Mouse (Mus musculus): ENCODE measurements around the gene Tox3. TPM values are rescaled to one million over a fixed set of nuclear protein-coding genes. Genes with fewer than 3 reads are reported as not detected.

The Tox3 gene
- polyA plus RNA-seq, 1 experiment, result 19.4 TPM

DNA sequence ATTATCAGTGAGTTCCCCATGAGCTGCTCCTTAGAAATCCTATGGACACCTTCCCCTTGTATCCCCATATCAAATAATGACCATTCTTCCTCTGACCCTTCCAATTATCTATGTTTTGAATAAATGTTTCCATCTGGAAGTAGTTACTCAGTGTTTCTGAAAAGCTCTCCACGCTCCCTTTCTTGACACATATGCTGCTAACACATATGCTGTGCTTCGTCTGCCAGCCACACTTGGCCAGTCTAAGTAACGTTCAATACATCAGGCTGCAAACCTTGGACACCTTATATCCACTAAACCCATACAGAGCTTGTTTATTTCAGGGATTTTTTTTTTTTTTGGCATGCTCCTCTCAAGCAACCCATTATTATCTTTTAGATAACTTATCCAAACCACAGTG lies 54.1 kb downstream of the Tox3 start:
- no peaks in the 10 kb centered on the region for H3K27me3 ChIP-seq (ENCODE audit: control insufficient read depth, insufficient read depth, low read length)
- 91% methylated on average over 3 of the region's 3 CpGs for WGBS
- TF ChIP-seq POLR2A (IDR thresholded peaks at IDR 0.05; ENCODE audit: low read depth, low read length) (no peak), CTCF (IDR thresholded peaks at IDR 0.05; ENCODE audit: extremely low read depth, insufficient read length, insufficient replicate concordance, low read depth, low read length) (no peak)
- no peaks in the 10 kb centered on the region for H3K36me3 ChIP-seq (ENCODE audit: control insufficient read depth, insufficient read depth, low read length)
- H3K4me1 ChIP-seq (ENCODE audit: control insufficient read depth, insufficient read depth, insufficient read length, low read length), result peaks cover 3% of the 10 kb centered on the region; the same call in 1 of the 2 replicates
- no peak overlapping the region for H3K4me3 ChIP-seq (ENCODE audit: low read depth, low read length)
- no peak overlapping the region for H3K27ac ChIP-seq (ENCODE audit: insufficient read depth, low read depth, low read length)

DNA sequence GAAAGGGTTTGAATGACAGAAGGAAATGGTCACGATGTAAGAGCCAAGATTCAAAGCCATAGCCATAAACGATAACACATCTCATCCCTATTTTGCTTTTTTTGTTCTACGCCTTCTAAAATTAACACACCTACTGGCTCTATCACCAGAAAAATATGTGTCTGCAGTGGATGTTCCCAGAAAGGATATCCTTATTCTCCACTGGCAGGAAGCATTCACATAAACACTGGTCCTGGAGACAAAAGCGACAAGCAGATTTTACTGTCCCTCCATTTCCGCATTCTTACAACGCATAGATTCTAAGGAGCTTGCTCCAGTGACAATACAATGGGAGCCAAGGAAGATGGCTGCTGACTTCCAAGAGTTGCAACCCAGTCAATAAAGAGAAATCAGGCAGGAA lies 57.3 kb downstream of the Tox3 start:
- 79% methylated on average over 6 of the region's 6 CpGs for WGBS
- Histone ChIP-seq H3K4me1 (ENCODE audit: control insufficient read depth, insufficient read depth, insufficient read length, low read length) (no peaks in the 10 kb centered on the region), H3K36me3 (ENCODE audit: control insufficient read depth, insufficient read depth, low read length) (no peaks in the 10 kb centered on the region), H3K27ac (ENCODE audit: insufficient read depth, low read depth, low read length) (no peak overlapping the region), H3K4me3 (ENCODE audit: low read depth, low read length) (no peak overlapping the region), H3K27me3 (ENCODE audit: control insufficient read depth, insufficient read depth, low read length) (no peaks in the 10 kb centered on the region)
- no peak for TF ChIP-seq POLR2A (IDR thresholded peaks at IDR 0.05; ENCODE audit: low read depth, low read length)
- no peak for TF ChIP-seq CTCF (IDR thresholded peaks at IDR 0.05; ENCODE audit: extremely low read depth, insufficient read length, insufficient replicate concordance, low read depth, low read length)

DNA sequence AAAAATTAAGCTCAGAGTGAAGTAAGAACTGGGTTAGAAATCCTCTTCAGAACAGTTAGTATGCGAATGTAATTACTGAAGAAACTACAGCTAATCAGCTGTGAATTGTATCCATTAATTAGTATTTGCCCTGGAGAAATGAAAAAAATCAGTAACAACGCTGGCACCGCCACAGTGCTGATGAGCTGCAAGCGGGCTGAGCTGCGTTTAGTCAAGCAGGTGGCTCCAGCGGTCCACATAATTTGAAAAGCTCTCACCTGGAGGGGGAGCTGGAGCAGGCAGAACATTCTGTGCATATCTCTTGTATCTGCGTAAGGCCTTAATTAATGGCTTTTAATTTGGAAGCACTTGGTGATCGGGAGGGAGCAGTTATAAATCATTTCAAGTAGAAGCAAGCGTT lies 71.4 kb downstream of the Tox3 start:
- no peaks in the 10 kb centered on the region for H3K27me3 ChIP-seq (ENCODE audit: control insufficient read depth, insufficient read depth, low read length)
- H3K36me3 ChIP-seq (ENCODE audit: control insufficient read depth, insufficient read depth, low read length), result no peaks in the 10 kb centered on the region
- no peak for TF ChIP-seq POLR2A (IDR thresholded peaks at IDR 0.05; ENCODE audit: low read depth, low read length)
- TF ChIP-seq CTCF (IDR thresholded peaks at IDR 0.05; ENCODE audit: extremely low read depth, insufficient read length, insufficient replicate concordance, low read depth, low read length), result no peak
- H3K4me3 ChIP-seq (ENCODE audit: low read depth, low read length), result no peak overlapping the region
- H3K27ac ChIP-seq (ENCODE audit: insufficient read depth, low read depth, low read length), result no peak overlapping the region
- 84% methylated on average over 9 of the region's 9 CpGs for WGBS
- no peaks in the 10 kb centered on the region for H3K4me1 ChIP-seq (ENCODE audit: control insufficient read depth, insufficient read depth, insufficient read length, low read length)

DNA sequence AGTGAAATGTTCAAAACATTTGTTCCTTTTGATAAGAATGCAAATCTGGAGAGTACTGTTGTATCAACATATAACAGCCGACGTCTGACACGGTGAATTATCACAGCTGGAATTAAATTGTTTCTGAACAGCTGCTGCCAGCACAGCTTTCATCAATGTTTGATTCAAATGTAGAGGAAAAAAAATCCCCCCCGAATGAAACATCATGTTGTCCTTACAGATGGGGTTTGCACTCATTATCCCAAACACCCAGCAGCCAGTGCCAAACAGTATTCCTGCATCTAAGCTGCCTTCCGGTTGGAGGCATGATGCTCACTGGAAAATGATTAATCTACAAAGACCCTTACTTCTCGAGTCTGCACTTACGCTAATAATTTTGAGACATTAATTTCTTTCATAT lies 75.0 kb downstream of the Tox3 start:
- H3K27ac ChIP-seq (ENCODE audit: insufficient read depth, low read depth, low read length), result no peak overlapping the region
- no peaks in the 10 kb centered on the region for H3K27me3 ChIP-seq (ENCODE audit: control insufficient read depth, insufficient read depth, low read length)
- no peaks in the 10 kb centered on the region for H3K4me1 ChIP-seq (ENCODE audit: control insufficient read depth, insufficient read depth, insufficient read length, low read length)
- H3K36me3 ChIP-seq (ENCODE audit: control insufficient read depth, insufficient read depth, low read length), result no peaks in the 10 kb centered on the region
- TF ChIP-seq CTCF (IDR thresholded peaks at IDR 0.05; ENCODE audit: extremely low read depth, insufficient read length, insufficient replicate concordance, low read depth, low read length) (no peak), POLR2A (IDR thresholded peaks at IDR 0.05; ENCODE audit: low read depth, low read length) (no peak)
- 75% methylated on average over 7 of the region's 7 CpGs for WGBS
- H3K4me3 ChIP-seq (ENCODE audit: low read depth, low read length), result no peak overlapping the region

DNA sequence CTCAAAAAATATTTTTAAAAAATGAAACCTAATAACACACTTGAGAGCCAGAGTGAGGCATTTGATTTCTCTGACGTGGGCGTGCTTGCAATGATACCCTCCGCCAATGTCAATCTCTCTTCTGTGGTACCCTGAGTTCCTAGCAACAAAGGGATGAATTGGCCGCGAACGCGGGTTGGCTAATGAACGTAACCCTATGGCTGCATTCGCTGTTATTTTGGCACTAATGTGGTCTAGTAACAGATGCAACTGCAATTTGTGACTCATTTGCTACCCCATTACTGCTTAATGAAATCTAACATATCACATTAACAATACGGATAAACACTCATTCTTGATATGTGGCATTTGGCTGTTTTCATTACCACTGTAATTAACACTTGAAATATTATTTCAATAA lies 76.2 kb downstream of the Tox3 start:
- no peaks in the 10 kb centered on the region for H3K4me1 ChIP-seq (ENCODE audit: control insufficient read depth, insufficient read depth, insufficient read length, low read length)
- TF ChIP-seq CTCF (IDR thresholded peaks at IDR 0.05; ENCODE audit: extremely low read depth, insufficient read length, insufficient replicate concordance, low read depth, low read length) (no peak), POLR2A (IDR thresholded peaks at IDR 0.05; ENCODE audit: low read depth, low read length) (no peak)
- WGBS, result 93% methylated on average over 10 of the region's 10 CpGs
- H3K27me3 ChIP-seq (ENCODE audit: control insufficient read depth, insufficient read depth, low read length), result no peaks in the 10 kb centered on the region
- no peaks in the 10 kb centered on the region for H3K36me3 ChIP-seq (ENCODE audit: control insufficient read depth, insufficient read depth, low read length)
- H3K4me3 ChIP-seq (ENCODE audit: low read depth, low read length), result no peak overlapping the region
- no peak overlapping the region for H3K27ac ChIP-seq (ENCODE audit: insufficient read depth, low read depth, low read length)

DNA sequence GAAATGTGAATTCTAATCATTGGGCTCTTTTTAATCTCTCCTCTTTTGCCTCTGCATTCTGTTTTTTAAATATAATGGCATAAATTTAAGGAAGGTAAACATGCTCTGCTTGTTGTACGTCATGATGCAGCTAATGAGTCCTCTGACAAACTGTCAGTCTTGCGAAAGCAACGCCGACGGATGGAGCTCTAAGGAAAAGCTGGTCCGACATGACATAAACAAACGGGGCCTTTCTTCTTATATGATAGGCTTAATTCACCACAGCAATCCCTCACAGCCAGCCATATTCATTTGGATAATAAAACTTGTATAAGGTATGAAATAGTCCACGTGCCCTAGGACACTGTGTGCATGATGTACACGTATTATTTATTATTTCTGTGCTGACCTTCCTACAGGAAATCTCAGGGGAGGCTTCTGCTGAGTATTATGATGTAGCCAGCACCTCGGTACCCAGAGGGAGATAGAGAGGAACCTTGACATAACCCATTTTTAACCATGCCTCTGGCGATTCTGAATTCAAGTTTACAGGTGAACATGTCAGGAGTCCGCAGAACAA lies 80.4 kb downstream of the Tox3 start:
- TF ChIP-seq CTCF (IDR thresholded peaks at IDR 0.05; ENCODE audit: extremely low read depth, insufficient read length, insufficient replicate concordance, low read depth, low read length) (no peak), POLR2A (IDR thresholded peaks at IDR 0.05; ENCODE audit: low read depth, low read length) (no peak)
- Histone ChIP-seq H3K4me1 (ENCODE audit: control insufficient read depth, insufficient read depth, insufficient read length, low read length) (no peaks in the 10 kb centered on the region), H3K27me3 (ENCODE audit: control insufficient read depth, insufficient read depth, low read length) (no peaks in the 10 kb centered on the region), H3K27ac (ENCODE audit: insufficient read depth, low read depth, low read length) (no peak overlapping the region), H3K36me3 (ENCODE audit: control insufficient read depth, insufficient read depth, low read length) (no peaks in the 10 kb centered on the region), H3K4me3 (ENCODE audit: low read depth, low read length) (no peak overlapping the region)
- WGBS, result 83% methylated on average over 12 of the region's 12 CpGs

DNA sequence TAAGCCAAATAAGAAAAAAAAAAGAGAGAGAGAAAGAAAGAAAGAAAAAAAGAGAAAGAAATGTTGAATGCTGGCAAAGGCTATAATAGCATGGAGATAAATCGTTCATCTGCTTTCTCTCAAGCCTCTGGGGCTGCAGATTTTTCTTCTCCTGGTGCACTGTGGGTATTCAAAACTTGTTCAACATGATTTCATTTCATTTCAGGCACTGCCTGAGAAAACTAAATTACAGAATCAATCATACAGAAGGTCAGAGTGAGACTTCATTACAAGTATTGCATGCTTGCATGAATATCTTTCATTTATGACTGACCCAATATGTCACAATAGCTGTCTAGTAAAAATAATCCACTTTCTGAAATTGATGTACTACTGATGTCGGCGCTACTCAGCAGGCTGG lies 81.2 kb downstream of the Tox3 start:
- H3K36me3 ChIP-seq (ENCODE audit: control insufficient read depth, insufficient read depth, low read length), result no peaks in the 10 kb centered on the region
- H3K4me1 ChIP-seq (ENCODE audit: control insufficient read depth, insufficient read depth, insufficient read length, low read length), result no peaks in the 10 kb centered on the region
- TF ChIP-seq CTCF (IDR thresholded peaks at IDR 0.05; ENCODE audit: extremely low read depth, insufficient read length, insufficient replicate concordance, low read depth, low read length) (no peak), POLR2A (IDR thresholded peaks at IDR 0.05; ENCODE audit: low read depth, low read length) (no peak)
- H3K4me3 ChIP-seq (ENCODE audit: low read depth, low read length), result no peak overlapping the region
- H3K27ac ChIP-seq (ENCODE audit: insufficient read depth, low read depth, low read length), result no peak overlapping the region
- H3K27me3 ChIP-seq (ENCODE audit: control insufficient read depth, insufficient read depth, low read length), result no peaks in the 10 kb centered on the region
- 86% methylated on average over 3 of the region's 3 CpGs for WGBS

Measured in small intestine, adult 2 months (tissue).